11 mouse cellular contexts compared by ENCODE assay signal in the genomic region with DNA sequence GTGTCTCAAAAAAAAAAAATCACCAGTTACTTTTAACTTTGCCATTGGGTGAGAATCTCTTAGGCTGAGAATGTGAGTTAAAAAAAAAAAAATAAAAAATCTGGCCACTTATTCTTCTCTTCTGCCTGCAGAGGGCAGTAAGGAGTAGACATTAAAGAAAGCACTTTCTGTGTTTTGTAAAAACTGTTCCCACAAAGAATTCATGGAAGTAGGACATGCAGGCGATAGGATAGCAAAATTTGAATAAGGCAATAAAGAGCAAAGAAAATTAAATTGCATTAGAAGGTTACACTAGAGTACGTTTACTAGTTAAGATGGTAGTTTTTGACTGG. TPM values are rescaled to one million over a fixed set of nuclear protein-coding genes. Genes with fewer than 3 reads are reported as not detected.
DNase-seq lines count a peak whose midpoint lies in the region; ATAC-seq and TF ChIP-seq lines count a peak whose summit lies in the region.
"Had no signal": no experiment of that assay in that cellular context is flagged by ENCODE, and none has a peak within 500 bp of the region (broad histone marks: within the 10 kb centered on the region; RNA-seq: fewer than 3 reads in every experiment).

No protein-coding gene starts in this region.

- H3K27ac ChIP-seq in left cerebral cortex, adult 2 months = no peak overlapping the region
- H3K27ac ChIP-seq in forebrain, embryonic 15.5 days (replicated peaks) = peak overlapping the region; percentile 72
- no peak overlapping the region for H3K27ac ChIP-seq in midbrain, postnatal 0 days (ENCODE audit: low read depth, low read length)

- H3K9ac ChIP-seq in forebrain, embryonic 15.5 days (replicated peaks) = 0 out of 2 replicates have a peak overlapping the region, but pooled peaks have one; percentile 25
- no peak overlapping the region for H3K9ac ChIP-seq in midbrain, postnatal 0 days (replicated peaks; ENCODE audit: low read length, poor library complexity, severe bottlenecking)

- TF ChIP-seq CTCF in left cerebral cortex, adult 2 months (IDR thresholded peaks at IDR 0.05) = peak; percentile 74
- peak; percentile 82 for TF ChIP-seq CTCF in midbrain, postnatal 0 days (IDR thresholded peaks at IDR 0.05)

- ATAC-seq in forebrain, embryonic 15.5 days (replicated peaks) = no peak
- ATAC-seq in midbrain, postnatal 0 days (ENCODE audit: low FRiP score) = no peak

- no peaks in the 10 kb centered on the region for H3K9me3 ChIP-seq in forebrain, embryonic 15.5 days
- no peaks in the 10 kb centered on the region for H3K9me3 ChIP-seq in midbrain, postnatal 0 days (ENCODE audit: low read length)

- no peaks in the 10 kb centered on the region for H3K27me3 ChIP-seq in forebrain, embryonic 15.5 days
- H3K27me3 ChIP-seq in midbrain, postnatal 0 days (ENCODE audit: insufficient read depth, low read length) = no peaks in the 10 kb centered on the region

- H3K4me3 ChIP-seq in left cerebral cortex, adult 2 months = peak overlapping the region; percentile 28
- peak overlapping the region; percentile 34 for H3K4me3 ChIP-seq in forebrain, embryonic 15.5 days
- H3K4me3 ChIP-seq in midbrain, postnatal 0 days (ENCODE audit: low read depth, low read length) = peak overlapping the region; percentile 34

- no peak for DNase-seq in left cerebral cortex, adult 2 months (ENCODE audit: extremely low spot score in 1 of 2, low spot score in 2 of 2)
- no peak for DNase-seq in left cerebral cortex, adult 8-10 months (ENCODE audit: low spot score in 2 of 2)
- DNase-seq in ZHBTc4 (ENCODE audit: low read depth, low spot score) = peak; percentile 70
- DNase-seq in midbrain, postnatal 0 days (ENCODE audit: low spot score) = peak; percentile 77
- no peak for DNase-seq in gastrocnemius, adult 8-10 months (ENCODE audit: low spot score in 2 of 2)
- DNase-seq in left cerebral cortex, adult 11 months (ENCODE audit: low spot score) = no peak
- no peak for DNase-seq in spleen, postnatal 10 days (ENCODE audit: low spot score in 2 of 2)

- WGBS in forebrain, embryonic 15.5 days = 27% methylated on average over 2 of the region's 2 CpGs
- 40% methylated on average over 2 of the region's 2 CpGs for WGBS in midbrain, postnatal 0 days

- H3K4me2 ChIP-seq in forebrain, embryonic 15.5 days (replicated peaks) = peak overlapping the region; percentile 43
- peak overlapping the region; percentile 56 for H3K4me2 ChIP-seq in midbrain, postnatal 0 days (ENCODE audit: low read depth, low read length, poor library complexity, severe bottlenecking)

- intact Hi-C loops in left cerebral cortex, adult 2 months (cut with DNase I) = no loop called here

- H3K36me3 ChIP-seq in forebrain, embryonic 15.5 days = no peaks in the 10 kb centered on the region
- H3K36me3 ChIP-seq in midbrain, postnatal 0 days (ENCODE audit: insufficient read depth, low read length) = no peaks in the 10 kb centered on the region

- H3K4me1 ChIP-seq in forebrain, embryonic 15.5 days = peaks cover 12% of the 10 kb centered on the region; the same call in 1 of the 2 replicates
- H3K4me1 ChIP-seq in midbrain, postnatal 0 days (ENCODE audit: insufficient read depth, low read length) = peaks cover under 1% of the 10 kb centered on the region; the same call in 1 of the 2 replicates

RNA-seq across cellular contexts. Expression of gene Dtd2, which starts 4.3 kb away (rescaled TPM):
- total RNA-seq in left cerebral cortex, adult 2 months (2021) = 10 to 100 TPM in 1 of 2 experiments, 1 to 10 TPM in 1; 8.5 to 12.2 TPM
- total RNA-seq in left cerebral cortex, adult 8-10 months (2022) = 10 to 100 TPM; 10.8 to 11.9 (median 11.6) TPM
- polyA plus RNA-seq in forebrain, embryonic 15.5 days (2015; fragmentation: Nextera tagmentation; extraction: Ambion mirVana) = 14.9 and 16.4 TPM in 2 replicates
- 11.6 and 23.8 TPM in 2 replicates for total RNA-seq in midbrain, postnatal 0 days (2014; rRNA removed)
- 31.1 and 33.2 TPM in 2 replicates for polyA plus RNA-seq in midbrain, postnatal 0 days (2015; fragmentation: Nextera tagmentation; extraction: Ambion mirVana)
- 1 to 10 TPM; 3.7 to 6.1 (median 4.5) TPM for total RNA-seq in gastrocnemius, adult 8-10 months (2022)

RNA-seq across cellular contexts. Expression of gene Gpr33, which starts 17.3 kb away (rescaled TPM):
- not detected for total RNA-seq in left cerebral cortex, adult 2 months (2021)
- total RNA-seq in left cerebral cortex, adult 8-10 months (2022) = not detected
- not detected in 2 replicates for polyA plus RNA-seq in forebrain, embryonic 15.5 days (2015; fragmentation: Nextera tagmentation; extraction: Ambion mirVana)
- not detected in 2 replicates for total RNA-seq in midbrain, postnatal 0 days (2014; rRNA removed)
- polyA plus RNA-seq in midbrain, postnatal 0 days (2015; fragmentation: Nextera tagmentation; extraction: Ambion mirVana) = not detected in 2 replicates
- not detected for total RNA-seq in gastrocnemius, adult 8-10 months (2022)
- total RNA-seq: common myeloid progenitor, adult 5-6 weeks; left cerebral cortex, postnatal 25 days had no signal
- polyA plus RNA-seq: stomach, embryonic 14.5 days had no signal

RNA-seq across cellular contexts. Expression of gene Heatr5a, which starts 39.5 kb away (rescaled TPM):
- 1 to 10 TPM; 7.5 to 8.9 TPM for total RNA-seq in left cerebral cortex, adult 2 months (2021)
- 1 to 10 TPM; 8.0 to 9.8 (median 9.5) TPM for total RNA-seq in left cerebral cortex, adult 8-10 months (2022)
- 5.4 and 5.9 TPM in 2 replicates for polyA plus RNA-seq in forebrain, embryonic 15.5 days (2015; fragmentation: Nextera tagmentation; extraction: Ambion mirVana)
- total RNA-seq in midbrain, postnatal 0 days (2014; rRNA removed) = 17.7 and 25.3 TPM in 2 replicates
- polyA plus RNA-seq in midbrain, postnatal 0 days (2015; fragmentation: Nextera tagmentation; extraction: Ambion mirVana) = 2.6 and 3.3 TPM in 2 replicates
- 10 to 100 TPM; 20.6 to 24.8 (median 23.0) TPM for total RNA-seq in gastrocnemius, adult 8-10 months (2022)

Comparison
In these comparisons a context has a peak if more than half of its experiments do, and no peak if none do; other contexts are left out.
1. DNase-seq: peak in ZHBTc4 (single experiment) and midbrain, postnatal 0 days (single experiment); none in left cerebral cortex, adult 2 months (0 of 2), left cerebral cortex, adult 8-10 months (0 of 2), gastrocnemius, adult 8-10 months (0 of 2), left cerebral cortex, adult 11 months (single experiment) and spleen, postnatal 10 days (0 of 2).
2. Peak in every context shown above with its lines, with median percentiles within 50 percentile points of each other: H3K4me3 ChIP-seq.